Mouse (Mus musculus): ENCODE measurements around the gene Rnf149.

- TF ChIP-seq GATA1 (IDR thresholded peaks at IDR 0.05; ENCODE audit: borderline replicate concordance, low read length) (no peak), FLI1 (IDR thresholded peaks at IDR 0.05; ENCODE audit: low read length) (no peak)
These were observed 25.3 kb upstream of the Rnf149 start for GRCm38 (mm10) chr1:39602477-39602876.

Data from megakaryocyte, embryonic 14.5 days (primary cell).